Mouse (Mus musculus): ENCODE results near the gene Tbc1d10a.

The Tbc1d10a gene

GRCm38 (mm10) chr11:4236546-4237067 is 50.0 kb downstream of the Tbc1d10a start:
- no peak for DNase-seq (ENCODE audit: low spot score in 2 of 2)

- DNase-seq (ENCODE audit: low spot score in 2 of 2): no peak
Measured at GRCm38 (mm10) chr11:4237389-4237912, 50.9 kb downstream of the Tbc1d10a start.

GRCm38 (mm10) chr11:4238167-4238566 is 51.6 kb downstream of the Tbc1d10a start:
- DNase-seq (ENCODE audit: low spot score in 2 of 2): no peak

GRCm38 (mm10) chr11:4239691-4240090 is 53.1 kb downstream of the Tbc1d10a start:
- DNase-seq (ENCODE audit: low spot score in 2 of 2): no peak

GRCm38 (mm10) chr11:4240151-4240550 is 53.6 kb downstream of the Tbc1d10a start:
- DNase-seq (ENCODE audit: low spot score in 2 of 2): no peak

DNA sequence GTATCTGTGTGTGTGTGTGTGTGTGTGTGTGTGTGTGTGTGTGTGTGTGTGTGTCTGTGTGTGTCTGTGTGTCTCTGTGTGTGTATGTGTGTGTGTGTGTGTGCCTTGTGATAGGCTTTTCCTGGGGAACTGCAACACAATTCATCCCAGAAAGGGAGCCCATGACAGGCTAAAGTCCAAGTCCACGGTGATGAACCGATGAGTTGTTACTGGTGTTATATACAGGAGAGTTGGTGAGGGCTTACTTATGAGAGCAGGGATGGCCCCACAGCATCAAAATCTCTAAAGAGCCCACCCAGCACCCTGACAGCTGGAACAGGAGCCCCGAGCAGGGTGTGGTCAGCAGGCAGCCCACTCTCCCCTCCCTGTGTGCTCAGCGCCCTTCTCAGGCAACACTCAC is 54.6 kb downstream of the Tbc1d10a start:
- no peak for DNase-seq (ENCODE audit: low spot score in 2 of 2)

DNA sequence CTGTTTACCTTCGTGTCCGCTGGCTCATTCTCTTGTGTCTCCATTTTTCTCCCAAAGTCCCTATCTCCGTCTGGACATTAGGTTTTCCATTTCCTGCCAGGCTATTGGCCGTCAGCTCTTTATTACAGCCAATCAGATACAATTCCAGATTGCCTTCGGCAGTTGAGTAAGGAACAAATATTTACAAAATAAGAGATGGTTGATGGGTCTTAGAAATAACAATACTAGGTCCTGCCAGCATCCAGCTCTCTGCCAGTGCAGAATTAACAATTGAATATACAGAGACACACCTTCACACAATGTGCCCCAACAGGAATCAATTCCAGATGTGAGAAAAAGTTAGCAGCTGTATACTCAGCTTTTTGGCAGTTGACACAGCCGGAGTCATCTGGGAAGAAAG is 59.5 kb downstream of the Tbc1d10a start:
- no peak for DNase-seq (ENCODE audit: low spot score in 2 of 2)

DNA sequence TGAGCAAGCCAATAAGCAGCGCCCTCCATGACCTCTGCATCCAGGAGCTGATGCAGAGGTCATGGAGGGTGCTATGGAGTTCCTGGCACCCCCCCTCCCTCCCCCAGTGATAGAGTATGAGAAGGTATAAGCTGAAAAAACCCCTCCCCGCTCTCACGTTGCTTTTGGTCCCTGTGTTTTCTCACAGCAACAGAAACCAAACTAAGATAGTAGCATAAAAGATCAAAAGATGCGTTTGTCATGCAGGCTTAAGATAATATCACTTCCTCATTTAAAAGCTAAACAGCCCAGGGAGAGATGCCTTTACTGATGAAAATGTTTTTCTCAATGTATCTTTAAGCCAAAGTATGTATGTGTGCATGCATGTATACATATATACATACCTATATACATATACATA is 60.0 kb downstream of the Tbc1d10a start:
- DNase-seq (ENCODE audit: low spot score in 2 of 2): no peak

DNA sequence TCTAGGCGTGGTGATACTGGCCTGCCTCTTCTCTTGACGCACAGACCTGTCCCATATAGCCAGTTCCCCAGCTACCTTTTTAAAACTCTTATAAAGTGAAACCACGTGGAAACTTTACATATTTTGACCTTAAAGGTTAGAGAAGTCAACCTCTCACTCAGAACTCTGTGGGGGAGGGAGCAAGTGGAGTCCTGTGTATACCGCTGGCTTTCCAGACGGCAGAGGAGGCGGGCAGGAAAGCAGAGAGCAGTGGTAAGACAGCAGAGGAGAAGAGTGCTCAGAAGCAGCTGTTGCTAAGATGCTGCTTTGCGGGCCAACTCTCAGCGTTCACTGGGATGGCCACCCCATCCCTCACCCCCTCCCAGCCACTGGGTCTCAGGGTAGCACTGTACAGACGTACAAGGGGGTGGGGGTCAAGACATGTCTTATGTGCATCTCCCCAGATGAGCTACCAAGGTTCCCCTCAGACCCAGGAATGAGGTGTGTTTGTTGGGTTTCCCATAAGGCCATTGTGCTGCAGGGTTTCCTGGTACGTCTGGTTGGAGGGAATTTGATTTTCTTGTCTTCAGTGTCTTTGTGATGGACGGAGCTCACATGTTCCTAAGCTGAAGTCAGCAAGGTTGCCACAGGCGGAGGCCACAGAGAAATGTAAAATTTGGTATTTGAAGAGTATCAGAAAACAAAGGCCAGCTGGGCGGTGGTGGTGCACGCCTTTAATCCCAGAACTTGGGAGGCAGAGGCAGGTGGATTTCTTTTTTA is 60.8 kb downstream of the Tbc1d10a start:
- DNase-seq (ENCODE audit: low spot score in 2 of 2): no peak

DNA sequence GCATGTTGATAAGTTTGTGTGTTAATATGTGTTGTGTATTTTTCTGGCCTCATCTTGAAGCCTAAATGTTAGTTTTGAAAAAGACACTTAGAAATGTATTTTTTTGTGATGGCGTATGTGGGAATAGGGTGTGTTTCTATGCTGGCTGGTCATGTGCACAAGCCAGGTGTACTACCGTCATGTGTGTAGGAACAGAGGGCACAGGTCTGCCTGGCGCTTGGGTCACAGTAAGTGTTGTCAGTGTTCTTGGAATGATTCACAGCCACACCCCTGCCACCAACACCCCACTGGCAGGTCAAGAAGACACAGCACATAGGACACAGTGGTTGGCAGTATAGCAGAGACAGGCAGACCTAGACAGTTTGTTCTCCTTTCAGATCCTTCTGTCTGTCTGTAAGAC is 62.6 kb downstream of the Tbc1d10a start:
- no peak for DNase-seq (ENCODE audit: low spot score in 2 of 2)

GRCm38 (mm10) chr11:4250290-4250689 is 63.7 kb downstream of the Tbc1d10a start:
- no peak for DNase-seq (ENCODE audit: low spot score in 2 of 2)

- DNase-seq (ENCODE audit: low spot score in 2 of 2): no peak
Measured at GRCm38 (mm10) chr11:4251376-4251775, 64.8 kb downstream of the Tbc1d10a start.

DNA sequence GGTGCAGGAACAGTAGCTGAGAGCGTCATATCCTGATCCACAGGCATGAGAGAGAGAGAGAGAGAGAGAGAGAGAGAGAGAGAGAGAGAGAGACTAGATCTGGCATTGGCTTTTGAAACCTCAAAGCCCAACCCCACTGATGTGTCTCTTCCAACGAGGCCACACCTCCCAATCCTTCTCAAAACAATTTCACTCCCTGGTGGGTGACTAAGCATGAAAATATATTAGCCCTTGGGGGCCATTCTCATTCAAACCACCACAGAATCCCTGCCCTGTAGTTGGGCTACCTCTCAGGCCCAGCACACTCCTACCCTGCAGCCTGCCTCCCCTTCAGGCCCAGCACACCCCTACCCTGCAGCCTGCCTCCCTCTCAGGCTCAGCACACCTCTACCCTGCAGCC is 66.3 kb downstream of the Tbc1d10a start:
- no peak for DNase-seq (ENCODE audit: low spot score in 2 of 2)

- DNase-seq (ENCODE audit: low spot score in 2 of 2): no peak
Measured at GRCm38 (mm10) chr11:4256846-4257607, 70.4 kb downstream of the Tbc1d10a start, which contains the start of gene Lif. Gene Lif, plus strand, starts transcription at chr11:4257557.

DNA sequence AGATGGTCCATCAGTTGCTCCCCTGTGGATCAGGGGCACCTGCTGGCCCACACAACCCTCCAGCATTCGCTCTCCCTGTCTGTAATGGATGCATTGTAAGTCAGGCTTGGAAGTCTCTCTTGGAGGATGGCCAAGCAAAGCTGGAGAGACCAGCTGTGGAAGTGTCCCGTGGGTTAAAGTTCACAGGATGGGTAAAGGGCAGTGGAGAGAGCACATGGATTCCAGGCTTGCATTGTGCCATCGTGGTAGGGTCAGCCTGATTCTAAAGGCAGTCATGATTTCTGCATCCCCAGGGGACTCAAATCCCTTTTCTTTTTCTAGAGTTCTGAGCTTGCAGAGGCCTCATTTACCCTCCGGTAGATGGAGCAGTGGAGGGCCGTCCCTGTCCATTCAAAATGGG is 71.2 kb downstream of the Tbc1d10a start:
- DNase-seq (ENCODE audit: low spot score in 2 of 2): no peak

DNA sequence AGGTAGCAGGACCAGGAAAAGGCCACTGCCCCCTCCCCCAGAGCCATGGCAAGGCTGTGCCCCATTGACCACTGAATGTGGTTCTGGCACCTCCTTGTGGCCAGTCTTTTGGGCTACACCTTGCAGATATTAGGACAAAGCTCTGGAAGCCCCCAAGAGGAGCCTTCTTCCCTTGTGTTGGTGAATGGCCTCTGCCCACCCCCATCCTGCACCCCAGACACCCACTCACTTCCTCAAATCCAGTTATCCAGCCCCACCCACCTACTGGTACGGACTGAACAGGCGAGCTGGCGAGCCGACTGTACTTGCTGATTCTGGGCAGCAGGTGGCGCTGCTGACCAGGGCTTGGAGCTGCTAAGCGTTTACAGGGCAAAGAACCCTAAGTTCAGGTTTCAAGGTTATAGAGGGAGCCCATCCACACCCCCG is 72.1 kb downstream of the Tbc1d10a start:
- peak; percentile 54 to 77 for DNase-seq (ENCODE audit: low spot score in 2 of 2)

GRCm38 (mm10) chr11:4260463-4261187 is 74.0 kb downstream of the Tbc1d10a start:
- no peak for DNase-seq (ENCODE audit: low spot score in 2 of 2)

- peak in 1 of 2 experiments; percentile 48 for DNase-seq (ENCODE audit: low spot score in 2 of 2)
Measured at GRCm38 (mm10) chr11:4261188-4261494, 74.6 kb downstream of the Tbc1d10a start.

GRCm38 (mm10) chr11:4261969-4262368 is 75.4 kb downstream of the Tbc1d10a start:
- peak; percentile 36 to 52 for DNase-seq (ENCODE audit: low spot score in 2 of 2)

GRCm38 (mm10) chr11:4262847-4263246 is 76.3 kb downstream of the Tbc1d10a start:
- DNase-seq (ENCODE audit: low spot score in 2 of 2): no peak

DNA sequence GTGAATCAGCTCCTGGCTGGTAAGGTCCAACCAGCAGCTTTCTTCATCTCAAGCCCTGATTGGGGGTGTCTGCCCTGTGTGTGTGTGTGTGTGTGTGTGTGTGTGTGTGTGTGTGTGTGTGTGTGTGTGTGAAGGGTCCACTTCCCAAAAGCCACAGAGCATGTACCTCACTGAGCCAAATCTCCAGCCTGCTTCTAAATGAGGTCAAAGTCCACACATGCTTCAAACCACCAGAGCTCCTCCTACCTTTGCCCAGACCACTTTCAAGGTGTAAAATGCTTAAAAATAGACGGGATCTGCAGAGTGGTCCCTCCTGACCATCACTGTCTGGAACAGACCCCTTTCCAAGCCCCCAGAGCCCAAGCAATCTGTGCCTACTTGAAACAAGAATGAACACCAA is 76.7 kb downstream of the Tbc1d10a start:
- DNase-seq (ENCODE audit: low spot score in 2 of 2): no peak

DNA sequence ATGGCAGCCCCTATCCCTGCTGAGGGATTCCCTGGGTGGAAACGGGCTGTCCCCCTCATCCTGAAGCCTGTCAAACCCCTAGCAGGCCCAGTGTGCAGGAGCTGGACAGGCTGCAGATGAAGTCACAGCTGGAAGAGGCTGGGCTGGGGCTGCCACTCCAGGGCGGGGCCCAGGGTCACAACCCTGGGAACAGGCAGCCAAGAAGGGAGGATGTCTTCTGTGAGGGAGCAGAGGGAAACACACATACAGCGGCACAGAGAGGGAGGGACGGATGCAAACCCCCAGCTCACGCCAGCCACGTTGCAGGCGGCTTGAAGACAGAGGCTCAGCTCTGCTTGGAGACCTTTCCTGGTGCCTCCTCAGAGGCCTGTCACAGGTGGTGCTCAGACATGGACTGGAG is 77.5 kb downstream of the Tbc1d10a start:
- no peak for DNase-seq (ENCODE audit: low spot score in 2 of 2)

Measured in frontal cortex, postnatal 10 days (tissue).